Mouse (Mus musculus) heart, postnatal 0 days (tissue): ENCODE results near the gene Hsd17b1. TPM values are rescaled to one million over a fixed set of nuclear protein-coding genes. Genes with fewer than 3 reads are reported as not detected.

ENCODE experiments used
- ATAC-seq: fragments of 200-750 bp; cut with Nextera tagmentation; 2 replicates; pipeline ENCODE4 v1.8.0; 2017; ENCODE audit warnings: low read depth, moderate number of reproducible peaks, moderate library complexity; ENCODE audit not compliant: insufficient read depth
- DNase-seq: peaks from one replicate; pipeline ENCODE4 v3.0.0-alpha.2; 2016; ENCODE audit warnings: low spot score
- H3K27ac ChIP-seq: fragments of 300-500 bp; sonication (generic); 2 replicates; pipeline ENCODE4 v1.5.1; 2014; ENCODE audit warnings: low read depth, mild to moderate bottlenecking
- H3K27me3 ChIP-seq: fragments of 300-500 bp; sonication (generic); 2 replicates; pipeline ENCODE4 v1.6.1; 2014; ENCODE audit warnings: low read length, mixed read lengths; ENCODE audit not compliant: control insufficient read depth, insufficient read depth
- H3K36me3 ChIP-seq: fragments of 300-500 bp; sonication (generic); replicated peaks from 2 replicates; pipeline ENCODE4 v1.6.1; 2014; ENCODE audit warnings: low read length, mixed read lengths; ENCODE audit not compliant: control insufficient read depth, insufficient read depth
- H3K4me1 ChIP-seq: fragments of 300-500 bp; sonication (generic); 2 replicates; pipeline ENCODE4 v1.6.1; 2014; ENCODE audit warnings: antibody characterized with exemption; ENCODE audit not compliant: control insufficient read depth, insufficient read depth
- H3K4me2 ChIP-seq: fragments of 300-500 bp; sonication (generic); 2 replicates; pipeline ENCODE4 v1.6.1; 2014; ENCODE audit warnings: low read depth, mild to moderate bottlenecking, low read length, moderate library complexity
- H3K4me3 ChIP-seq: fragments of 300-500 bp; sonication (generic); 2 replicates; pipeline ENCODE4 v1.5.1; 2014; ENCODE audit warnings: low read depth, low read length
- H3K9ac ChIP-seq: fragments of 300-500 bp; sonication (generic); replicated peaks from 2 replicates; pipeline ENCODE4 v1.6.1; 2014; ENCODE audit warnings: low read depth, low read length, mixed read lengths
- H3K9me3 ChIP-seq: fragments of 300-500 bp; sonication (generic); replicated peaks from 2 replicates; pipeline ENCODE4 v1.6.1; 2016; ENCODE audit warnings: low read length; ENCODE audit not compliant: control insufficient read depth
- CTCF ChIP-seq: IDR thresholded peaks from 2 replicates; pipeline ENCODE4 v1.5.1; 2016; ENCODE audit warnings: antibody characterized with exemption, control low read depth, low read depth
- EP300 ChIP-seq: IDR thresholded peaks from 2 replicates; pipeline ENCODE4 v1.6.1; 2016; ENCODE audit warnings: antibody characterized with exemption, low read depth
- WGBS: fragments of 180-500 bp; shearing (Covaris S2); extraction: QIAGEN DNeasy Blood & Tissue Kit; methylation state at CpG from one replicate; pipeline ENCODE4 v1.1.7; 2014; 5-methylcytosine and 5-hydroxymethylcytosine counted together
- polyA plus RNA-seq: library from polyadenylated mRNA; unstranded; fragments of >200 nt; fragmentation: Nextera tagmentation; extraction: Ambion mirVana; gene quantifications from 2 replicates; pipeline ENCODE4 v1.2.1, GENCODE M21; 2015
- total RNA-seq: library from RNA; depleted of rRNA; stranded (reverse); fragments of >200 nt; gene quantifications from 2 replicates; pipeline ENCODE4 v1.2.3, GENCODE M21; 2014; ENCODE audit warnings: low replicate concordance

The Hsd17b1 gene
- total and polyA plus RNA-seq, 2 experiments from 2014 or later = not detected

GRCm38 (mm10) chr11:101086323-101086674 lies 8.1 kb downstream of the Hsd17b1 start:
- peak overlapping the region; percentile 67; the same call in 1 of the 2 replicates for H3K9ac ChIP-seq
- ATAC-seq (no peak), DNase-seq (no peak)
- peak overlapping the region; percentile 76 for H3K4me2 ChIP-seq
- peaks cover 32% of the 10 kb centered on the region for H3K36me3 ChIP-seq
- H3K27me3 ChIP-seq = 0 out of 2 replicates have a peak, but pooled peaks cover 1% of the 10 kb centered on the region
- no peak for TF ChIP-seq CTCF
- TF ChIP-seq EP300 = no peak
- peaks cover 24% of the 10 kb centered on the region for H3K4me1 ChIP-seq
- peak overlapping the region; percentile 80 for H3K27ac ChIP-seq
- no peaks in the 10 kb centered on the region for H3K9me3 ChIP-seq
- WGBS = 69% methylated on average over 6 of the region's 6 CpGs
- 0 out of 2 replicates have a peak overlapping the region, but pooled peaks have one; percentile 70 for H3K4me3 ChIP-seq

- TF ChIP-seq EP300 (0 out of 2 replicates have a peak, but pooled peaks have one; percentile 41), CTCF (no peak)
- Histone ChIP-seq H3K27ac (peak within 1 kb of the TSS; percentile 80), H3K27me3 (no peaks in the 10 kb centered on the region), H3K4me2 (peak within 1 kb of the TSS; percentile 76), H3K4me3 (peak within 1 kb of the TSS; percentile 70), H3K4me1 (peaks cover 24% of the 10 kb centered on the region), H3K9me3 (no peaks in the 10 kb centered on the region), H3K9ac (peak within 1 kb of the TSS; percentile 67), H3K36me3 (peaks cover 39% of the 10 kb centered on the region)
- DNase-seq = peak; percentile 95
- WGBS = 1% methylated on average over 50 of the region's 52 CpGs
- peak; percentile 86 for ATAC-seq
Observed at GRCm38 (mm10) chr11:101086756-101087681, 8.8 kb downstream of the Hsd17b1 start, which contains the start of gene Mlx. Gene Mlx (plus strand): TSS chr11:101087277.

- Histone ChIP-seq H3K9me3 (no peaks in the 10 kb centered on the region), H3K4me1 (peaks cover 24% of the 10 kb centered on the region), H3K4me2 (peak overlapping the region; percentile 76), H3K4me3 (peak overlapping the region; percentile 70), H3K36me3 (peaks cover 46% of the 10 kb centered on the region), H3K27me3 (no peaks in the 10 kb centered on the region), H3K27ac (peak overlapping the region; percentile 80), H3K9ac (peak overlapping the region; percentile 67)
- ATAC-seq (no peak), DNase-seq (no peak)
- 8% methylated on average over 8 of the region's 8 CpGs for WGBS
- TF ChIP-seq EP300 = no peak
- TF ChIP-seq CTCF = no peak
Observed at GRCm38 (mm10) chr11:101087682-101088055, 9.5 kb downstream of the Hsd17b1 start.

DNA sequence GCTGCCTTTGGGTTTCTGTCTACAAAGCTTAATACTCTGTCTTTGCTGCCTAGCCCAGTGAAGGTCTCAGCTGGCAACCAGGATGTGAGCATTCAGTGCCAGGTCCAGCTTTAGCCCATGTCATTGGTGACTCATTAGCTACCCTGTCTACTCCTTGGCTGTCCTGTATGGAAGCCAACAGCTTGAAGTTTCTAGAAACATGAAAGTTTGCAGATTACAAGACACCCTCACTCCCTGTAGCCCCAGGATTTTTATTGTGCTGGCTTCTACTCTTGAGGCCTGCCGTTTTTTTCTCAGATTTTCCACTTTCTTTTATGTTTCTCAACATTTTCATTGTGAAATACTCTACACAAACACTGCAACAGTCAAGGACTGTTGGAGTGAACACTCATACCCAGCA lies 11.7 kb downstream of the Hsd17b1 start:
- Histone ChIP-seq H3K27ac (no peak overlapping the region), H3K9ac (no peak overlapping the region), H3K4me3 (no peak overlapping the region), H3K4me2 (no peak overlapping the region), H3K36me3 (peaks cover 55% of the 10 kb centered on the region), H3K27me3 (no peaks in the 10 kb centered on the region), H3K4me1 (peaks cover 16% of the 10 kb centered on the region), H3K9me3 (no peaks in the 10 kb centered on the region)
- 90% methylated on average over 1 of the region's 1 CpGs for WGBS
- ATAC-seq = no peak
- TF ChIP-seq EP300 = no peak
- no peak for TF ChIP-seq CTCF
- DNase-seq = no peak

DNA sequence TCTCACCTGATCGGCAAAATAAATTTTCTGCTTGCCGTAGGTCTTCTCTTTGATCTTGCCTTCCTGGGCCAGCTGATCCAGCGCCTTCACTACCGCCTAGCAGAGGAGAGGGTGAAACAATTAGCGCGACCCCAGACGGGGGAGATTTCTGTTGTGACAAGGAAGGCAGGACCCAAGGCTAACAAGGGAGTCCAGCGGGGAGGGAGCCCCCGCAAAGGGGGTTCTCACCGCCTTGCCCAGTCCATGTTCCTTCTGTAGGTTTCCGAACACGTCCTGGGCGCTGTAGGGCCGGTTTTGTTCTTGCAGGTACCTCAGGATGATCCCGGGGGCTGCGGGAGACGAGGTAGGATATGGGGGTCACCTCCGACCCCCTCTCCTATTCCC lies 16.7 kb downstream of the Hsd17b1 start:
- Histone ChIP-seq H3K27ac (peak overlapping the region; percentile 100; the same call in 1 of the 2 replicates), H3K9ac (peak overlapping the region; percentile 86; the same call in 1 of the 2 replicates), H3K36me3 (peaks cover 71% of the 10 kb centered on the region), H3K9me3 (no peaks in the 10 kb centered on the region), H3K4me2 (peak overlapping the region; percentile 88), H3K27me3 (no peaks in the 10 kb centered on the region), H3K4me3 (peak overlapping the region; percentile 79), H3K4me1 (no peaks in the 10 kb centered on the region; the same call in 1 of the 2 replicates)
- TF ChIP-seq EP300 (no peak), CTCF (no peak)
- ATAC-seq (no peak), DNase-seq (no peak)
- 1% methylated on average over 18 of the region's 18 CpGs for WGBS
